In genomic region chr2:32361437-32361836, GRCm38 (mm10) we compare ENCODE assay signal across 7 mouse cellular contexts. TPM values are rescaled to one million over a fixed set of nuclear protein-coding genes. Genes with fewer than 3 reads are reported as not detected.
A peak's percentile ranks its signal among the peaks of the same experiment; 100 is the strongest.
DNase-seq lines count a peak whose midpoint lies in the region; ATAC-seq and TF ChIP-seq lines count a peak whose summit lies in the region.

No protein-coding gene starts in this region.

- no peaks in the 10 kb centered on the region for H3K9me3 ChIP-seq in intestine, embryonic 15.5 days
- no peaks in the 10 kb centered on the region for H3K9me3 ChIP-seq in limb, embryonic 12.5 days
- H3K9me3 ChIP-seq in midbrain, embryonic 11.5 days (ENCODE audit: control insufficient read depth, low read length): no peaks in the 10 kb centered on the region

- H3K4me2 ChIP-seq in intestine, embryonic 15.5 days (replicated peaks): peak overlapping the region; percentile 87
- H3K4me2 ChIP-seq in limb, embryonic 12.5 days: peak overlapping the region; percentile 72
- peak overlapping the region; percentile 55 for H3K4me2 ChIP-seq in midbrain, embryonic 11.5 days

- intact Hi-C loops in gastrocnemius, postnatal 36 days (cut with DNase I): no loop called here

- peak; percentile 78 for ATAC-seq in intestine, embryonic 15.5 days
- ATAC-seq in limb, embryonic 12.5 days (ENCODE audit: insufficient number of reproducible peaks, insufficient read depth, low FRiP score, low TSS enrichment, low read depth): peak; percentile 76
- ATAC-seq in midbrain, embryonic 11.5 days (ENCODE audit: low FRiP score): peak; percentile 71

- H3K27me3 ChIP-seq in intestine, embryonic 15.5 days (replicated peaks): no peaks in the 10 kb centered on the region
- peaks cover 14% of the 10 kb centered on the region for H3K27me3 ChIP-seq in limb, embryonic 12.5 days
- peaks cover 7% of the 10 kb centered on the region; the same call in 1 of the 2 replicates for H3K27me3 ChIP-seq in midbrain, embryonic 11.5 days (ENCODE audit: control insufficient read depth, insufficient read depth, low read length)
- no peaks in the 10 kb centered on the region for H3K27me3 ChIP-seq in small intestine, adult 2 months (ENCODE audit: control insufficient read depth, insufficient read depth, low read length)

- peak; percentile 50; the same call in 1 of the 2 replicates for TF ChIP-seq POLR2A in small intestine, adult 2 months (IDR thresholded peaks at IDR 0.05; ENCODE audit: low read depth, low read length)

- peak overlapping the region; percentile 39 for H3K4me3 ChIP-seq in intestine, embryonic 15.5 days (replicated peaks)
- peak overlapping the region; percentile 38 for H3K4me3 ChIP-seq in limb, embryonic 12.5 days (replicated peaks)
- peak overlapping the region; percentile 24 for H3K4me3 ChIP-seq in midbrain, embryonic 11.5 days (ENCODE audit: low read depth, low read length)
- H3K4me3 ChIP-seq in small intestine, adult 2 months (ENCODE audit: low read depth, low read length): peak overlapping the region; percentile 89

- 0 out of 2 replicates have a peak, but pooled peaks cover 9% of the 10 kb centered on the region for H3K36me3 ChIP-seq in intestine, embryonic 15.5 days
- peaks cover 23% of the 10 kb centered on the region for H3K36me3 ChIP-seq in limb, embryonic 12.5 days
- H3K36me3 ChIP-seq in midbrain, embryonic 11.5 days (ENCODE audit: control insufficient read depth, insufficient read depth, low read length): peaks cover 7% of the 10 kb centered on the region
- H3K36me3 ChIP-seq in small intestine, adult 2 months (ENCODE audit: control insufficient read depth, insufficient read depth, low read length): peaks cover 4% of the 10 kb centered on the region; the same call in 1 of the 2 replicates

- peaks cover 23% of the 10 kb centered on the region for H3K4me1 ChIP-seq in intestine, embryonic 15.5 days (replicated peaks)
- peaks cover 25% of the 10 kb centered on the region for H3K4me1 ChIP-seq in limb, embryonic 12.5 days (replicated peaks)
- H3K4me1 ChIP-seq in midbrain, embryonic 11.5 days (ENCODE audit: control insufficient read depth, insufficient read depth, low read length): peaks cover 13% of the 10 kb centered on the region
- peaks cover 8% of the 10 kb centered on the region for H3K4me1 ChIP-seq in small intestine, adult 2 months (ENCODE audit: control insufficient read depth, insufficient read depth, insufficient read length, low read length)

- peak overlapping the region; percentile 61 for H3K9ac ChIP-seq in intestine, embryonic 15.5 days
- no peak overlapping the region; the same call in 1 of the 2 replicates for H3K9ac ChIP-seq in limb, embryonic 12.5 days (replicated peaks)
- H3K9ac ChIP-seq in midbrain, embryonic 11.5 days (ENCODE audit: low read length): peak overlapping the region; percentile 32; the same call in 1 of the 2 replicates

- DNase-seq in adrenal gland, postnatal 10 days: peak; percentile 80
- DNase-seq in embryo, embryonic 10.5 days (ENCODE audit: low spot score): peak; percentile 79
- peak; percentile 66 to 68 for DNase-seq in gastrocnemius, postnatal 36 days
- DNase-seq in midbrain, embryonic 11.5 days (ENCODE audit: low spot score, missing footprints): peak; percentile 94

- 2% methylated on average over 24 of the region's 24 CpGs for WGBS in intestine, embryonic 15.5 days
- WGBS in limb, embryonic 12.5 days: 1% methylated on average over 24 of the region's 24 CpGs
- 2% methylated on average over 24 of the region's 24 CpGs for WGBS in midbrain, embryonic 11.5 days
- 1% methylated on average over 24 of the region's 24 CpGs for WGBS in small intestine, adult 2 months

- TF ChIP-seq CTCF in small intestine, adult 2 months (IDR thresholded peaks at IDR 0.05; ENCODE audit: extremely low read depth, insufficient read length, insufficient replicate concordance, low read depth, low read length): peak; percentile 75

- peak overlapping the region; percentile 75 for H3K27ac ChIP-seq in intestine, embryonic 15.5 days
- H3K27ac ChIP-seq in limb, embryonic 12.5 days: no peak overlapping the region
- H3K27ac ChIP-seq in midbrain, embryonic 11.5 days (ENCODE audit: low read depth, low read length): no peak overlapping the region
- peak overlapping the region; percentile 99 for H3K27ac ChIP-seq in small intestine, adult 2 months (ENCODE audit: insufficient read depth, low read depth, low read length)

RNA-seq across cellular contexts. Expression of gene Dnm1, which starts 8.3 kb away (rescaled TPM):
- 10 to 100 TPM; 15.8 to 23.8 TPM for total RNA-seq in adrenal gland, postnatal 10 days (2021)
- 1 to 10 TPM; 4.8 to 5.3 TPM for total RNA-seq in gastrocnemius, postnatal 36 days (2021)
- 12.2 and 16.4 TPM in 2 replicates for polyA plus RNA-seq in intestine, embryonic 15.5 days (2015; fragmentation: Nextera tagmentation; extraction: Ambion mirVana)
- polyA plus RNA-seq in limb, embryonic 12.5 days (2016; fragmentation: Nextera tagmentation; extraction: Ambion mirVana): 38.8 and 46.8 TPM in 2 replicates
- 12.9 and 13.8 TPM in 2 replicates for polyA plus RNA-seq in midbrain, embryonic 11.5 days (2014; fragmentation: Nextera tagmentation; extraction: Ambion mirVana)
- polyA plus RNA-seq in small intestine, adult 2 months (2012; rRNA removed): 248 and 480 TPM in 2 replicates

RNA-seq across cellular contexts. Expression of gene Ciz1, which starts 9.3 kb away (rescaled TPM):
- total RNA-seq in adrenal gland, postnatal 10 days (2021): 10 to 100 TPM; 49.0 to 63.5 TPM
- total RNA-seq in gastrocnemius, postnatal 36 days (2021): 10 to 100 TPM; 23.2 to 25.4 TPM
- 38.9 and 39.8 TPM in 2 replicates for polyA plus RNA-seq in intestine, embryonic 15.5 days (2015; fragmentation: Nextera tagmentation; extraction: Ambion mirVana)
- polyA plus RNA-seq in limb, embryonic 12.5 days (2016; fragmentation: Nextera tagmentation; extraction: Ambion mirVana): 55.4 and 62.1 TPM in 2 replicates
- polyA plus RNA-seq in midbrain, embryonic 11.5 days (2014; fragmentation: Nextera tagmentation; extraction: Ambion mirVana): 43.1 and 46.9 TPM in 2 replicates
- polyA plus RNA-seq in small intestine, adult 2 months (2012; rRNA removed): 121 and 275 TPM in 2 replicates

RNA-seq across cellular contexts. Expression of gene 1110008P14Rik, which starts 20.3 kb away (rescaled TPM):
- 100 to 1,000 TPM; 143 to 149 TPM for total RNA-seq in adrenal gland, postnatal 10 days (2021)
- total RNA-seq in gastrocnemius, postnatal 36 days (2021): 10 to 100 TPM; 36.4 to 44.0 TPM
- 38.6 and 42.5 TPM in 2 replicates for polyA plus RNA-seq in intestine, embryonic 15.5 days (2015; fragmentation: Nextera tagmentation; extraction: Ambion mirVana)
- polyA plus RNA-seq in limb, embryonic 12.5 days (2016; fragmentation: Nextera tagmentation; extraction: Ambion mirVana): 44.3 and 45.8 TPM in 2 replicates
- polyA plus RNA-seq in midbrain, embryonic 11.5 days (2014; fragmentation: Nextera tagmentation; extraction: Ambion mirVana): 46.4 and 49.4 TPM in 2 replicates
- 117 and 134 TPM in 2 replicates for polyA plus RNA-seq in small intestine, adult 2 months (2012; rRNA removed)

RNA-seq across cellular contexts. Expression of gene Lcn2, which starts 26.6 kb away (rescaled TPM):
- total RNA-seq in adrenal gland, postnatal 10 days (2021): 10 to 100 TPM; 12.0 to 21.8 TPM
- 1 to 10 TPM; 1.4 to 3.7 TPM for total RNA-seq in gastrocnemius, postnatal 36 days (2021)
- polyA plus RNA-seq in intestine, embryonic 15.5 days (2015; fragmentation: Nextera tagmentation; extraction: Ambion mirVana): 1.8 and 4.7 TPM in 2 replicates
- 0.95 TPM in 1 of 2 replicates, not detected in the other for polyA plus RNA-seq in limb, embryonic 12.5 days (2016; fragmentation: Nextera tagmentation; extraction: Ambion mirVana)
- 0.30 TPM in 1 of 2 replicates, not detected in the other for polyA plus RNA-seq in midbrain, embryonic 11.5 days (2014; fragmentation: Nextera tagmentation; extraction: Ambion mirVana)
- 5.5 and 5.8 TPM in 2 replicates for polyA plus RNA-seq in small intestine, adult 2 months (2012; rRNA removed)

RNA-seq across cellular contexts. Expression of gene Ptges2, which starts 34.3 kb away (rescaled TPM):
- total RNA-seq in adrenal gland, postnatal 10 days (2021): 10 to 100 TPM; 91.7 to 98.5 TPM
- total RNA-seq in gastrocnemius, postnatal 36 days (2021): 10 to 100 TPM; 41.3 to 45.0 TPM
- polyA plus RNA-seq in intestine, embryonic 15.5 days (2015; fragmentation: Nextera tagmentation; extraction: Ambion mirVana): 43.5 and 48.2 TPM in 2 replicates
- polyA plus RNA-seq in limb, embryonic 12.5 days (2016; fragmentation: Nextera tagmentation; extraction: Ambion mirVana): 32.2 and 36.7 TPM in 2 replicates
- polyA plus RNA-seq in midbrain, embryonic 11.5 days (2014; fragmentation: Nextera tagmentation; extraction: Ambion mirVana): 24.7 and 25.4 TPM in 2 replicates
- polyA plus RNA-seq in small intestine, adult 2 months (2012; rRNA removed): 22.3 and 32.6 TPM in 2 replicates

Comparison
In these comparisons a context has a peak if more than half of its experiments do, and no peak if none do; other contexts are left out.
1. H3K27ac ChIP-seq: peak in intestine, embryonic 15.5 days (single experiment) and small intestine, adult 2 months (single experiment); none in limb, embryonic 12.5 days (single experiment) and midbrain, embryonic 11.5 days (single experiment).
2. H3K4me3 ChIP-seq: peak in every context shown above with its lines; median percentile 89 in small intestine, adult 2 months; 39 in intestine, embryonic 15.5 days; 38 in limb, embryonic 12.5 days; 24 in midbrain, embryonic 11.5 days.
3. Peak in every context shown above with its lines, with median percentiles within 50 percentile points of each other: DNase-seq, ATAC-seq and H3K4me2 ChIP-seq.